Mouse (Mus musculus): Measurements from ENCODE around the gene 1700028P14Rik. TPM values are rescaled to one million over a fixed set of nuclear protein-coding genes. Genes with fewer than 3 reads are reported as not detected.
"Not testable (repeated sequence)": the region's sequence is repeated elsewhere in the genome, so short reads cannot be mapped to it uniquely, and the experiment has no call there.

Gene 1700028P14Rik
- 1 to 10 TPM; 1.2 to 1.7 TPM for total RNA-seq (2021)
- long read RNA-seq, experiment 1, partial matches to known transcripts: 0 of 1 reads
- long read RNA-seq, experiment 1, other reads (novel, unspliced or antisense): 0 of 1 reads
- long read RNA-seq, experiment 2, partial matches to known transcripts: 1 of 2 reads
- long read RNA-seq, experiment 2, other reads (novel, unspliced or antisense): 1 of 2 reads

DNA sequence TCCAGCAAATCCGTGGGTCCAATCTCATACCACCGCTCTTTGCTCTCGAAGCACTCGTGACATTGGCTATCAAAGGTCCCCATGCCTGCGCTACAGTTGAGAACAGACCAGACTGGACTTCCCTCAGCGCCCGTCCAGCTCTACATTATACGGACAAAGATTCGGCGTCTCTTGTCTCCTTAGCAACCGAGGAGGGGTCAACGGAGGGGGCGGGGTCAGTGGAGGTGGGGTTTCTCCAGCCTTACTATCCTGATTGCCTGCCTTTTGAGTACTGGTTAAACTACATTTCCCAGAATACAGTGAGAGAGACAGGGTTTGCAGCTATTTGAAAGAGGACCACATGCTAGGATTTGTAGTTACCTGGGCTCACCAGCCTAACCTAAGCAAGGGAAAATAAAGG is at the start of gene 1700028P14Rik:
Gene 1700028P14Rik, minus strand, starts transcription at position 169 of the 400 bp plus-strand sequence.
- DNase-seq (ENCODE audit: low spot score in 2 of 2): peak; percentile 44 to 56

DNA sequence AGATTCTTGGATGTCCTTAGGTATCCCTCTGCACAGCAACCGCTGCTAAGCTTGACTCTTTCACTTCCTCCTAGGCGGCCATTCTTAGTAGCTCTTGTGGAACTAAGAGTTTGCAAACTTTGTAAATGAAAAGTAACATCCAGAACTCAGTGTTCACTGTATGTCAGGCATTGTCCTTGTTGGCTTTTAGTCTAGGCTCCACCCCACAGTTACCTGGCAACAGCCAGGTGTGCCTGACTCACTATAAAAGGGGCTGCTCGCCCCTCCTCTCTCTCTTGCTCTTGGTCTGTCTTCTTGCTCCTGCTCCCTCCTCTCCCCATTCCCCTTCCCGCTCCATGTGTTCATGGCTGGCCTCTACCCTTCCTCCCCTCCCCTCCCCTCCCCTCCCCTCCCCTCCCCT is 46.5 kb upstream of the 1700028P14Rik start:
- no peak for DNase-seq (ENCODE audit: low spot score in 2 of 2)

DNA sequence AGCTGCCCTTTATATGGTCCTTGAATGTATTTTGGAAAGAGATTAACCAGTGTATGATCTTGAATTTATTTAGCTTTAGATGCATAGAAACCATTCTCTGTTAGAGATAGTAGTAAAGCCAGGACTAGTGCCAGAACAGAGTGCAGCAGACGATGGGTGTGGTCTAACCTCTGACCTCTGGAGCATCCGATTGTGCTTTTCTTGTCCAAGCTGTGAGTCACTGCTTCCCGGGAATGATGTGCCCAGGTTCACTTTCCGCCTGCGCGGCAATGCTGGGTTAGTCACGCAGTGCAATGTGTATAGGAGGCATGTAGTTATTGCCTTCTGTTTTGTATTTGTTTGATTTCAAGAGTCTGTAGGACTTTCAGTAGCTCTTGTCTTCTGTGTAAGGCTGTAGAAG is 45.8 kb upstream of the 1700028P14Rik start:
- no peak for DNase-seq (ENCODE audit: low spot score in 2 of 2)

DNA sequence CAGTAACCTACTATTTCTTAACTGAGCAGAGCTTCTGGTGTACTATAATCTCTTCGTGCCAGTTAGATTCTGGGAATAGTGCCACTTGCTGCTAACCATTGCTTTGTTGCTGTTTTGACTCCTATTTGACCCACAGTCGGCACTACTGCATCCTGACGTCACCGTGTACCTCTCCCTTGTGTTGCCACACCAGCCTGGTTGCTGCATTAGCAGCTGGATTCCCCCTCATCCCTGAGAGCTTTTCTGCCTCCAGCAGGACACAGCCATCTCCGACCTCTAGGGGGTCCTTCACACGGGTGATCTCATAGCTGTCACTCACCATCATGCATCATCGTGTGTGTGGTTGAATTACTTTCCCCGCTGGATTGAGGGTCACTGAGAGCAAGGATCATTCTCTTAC is 45.2 kb upstream of the 1700028P14Rik start:
- DNase-seq (ENCODE audit: low spot score in 2 of 2): no peak

DNA sequence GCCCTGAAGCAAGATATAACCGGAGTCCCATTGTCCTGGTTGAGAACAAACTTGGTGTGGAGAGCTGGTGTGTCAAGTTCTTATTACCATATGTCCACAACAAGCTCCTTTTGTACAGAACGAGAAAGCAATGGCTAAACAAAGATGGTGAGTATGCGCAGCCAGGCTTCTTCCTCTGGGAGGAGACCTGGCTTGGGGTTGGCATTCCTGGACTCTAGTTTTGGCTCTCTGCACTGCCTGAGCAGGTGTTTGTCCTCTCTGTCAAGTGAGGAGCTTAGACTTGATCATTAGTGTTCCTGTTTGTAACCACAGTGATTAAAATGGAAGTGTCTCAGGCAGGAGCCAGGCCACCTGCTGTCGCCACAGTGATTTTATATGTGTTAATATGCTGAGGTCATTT is 41.7 kb upstream of the 1700028P14Rik start:
- DNase-seq (ENCODE audit: low spot score in 2 of 2): no peak

DNA sequence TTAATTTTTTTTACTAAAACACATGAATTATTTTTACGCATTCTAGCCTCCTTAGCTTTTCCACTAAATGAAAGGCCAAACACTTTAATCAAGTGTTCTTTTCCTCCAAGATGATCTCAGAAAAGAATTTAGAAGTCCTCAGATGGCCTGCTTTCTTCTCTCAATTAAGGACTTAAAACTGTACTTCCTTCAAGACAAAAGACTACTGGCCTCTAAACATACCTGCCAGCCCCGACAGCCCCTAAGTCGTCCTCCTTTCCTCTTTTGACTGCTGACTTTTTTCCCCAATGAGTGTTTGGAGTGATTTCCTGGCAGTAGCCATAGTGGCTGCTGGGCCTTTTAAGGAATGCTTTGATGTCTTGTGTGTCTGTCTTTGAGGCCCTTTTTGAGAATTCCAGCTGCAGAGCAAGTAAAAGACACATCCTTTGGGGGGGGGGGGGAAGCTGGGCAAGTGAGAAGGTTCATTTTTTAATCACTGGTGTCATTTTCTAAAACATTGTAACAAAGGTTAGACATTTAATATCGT is 35.9 kb upstream of the 1700028P14Rik start:
- DNase-seq (ENCODE audit: low spot score in 2 of 2): no peak

DNA sequence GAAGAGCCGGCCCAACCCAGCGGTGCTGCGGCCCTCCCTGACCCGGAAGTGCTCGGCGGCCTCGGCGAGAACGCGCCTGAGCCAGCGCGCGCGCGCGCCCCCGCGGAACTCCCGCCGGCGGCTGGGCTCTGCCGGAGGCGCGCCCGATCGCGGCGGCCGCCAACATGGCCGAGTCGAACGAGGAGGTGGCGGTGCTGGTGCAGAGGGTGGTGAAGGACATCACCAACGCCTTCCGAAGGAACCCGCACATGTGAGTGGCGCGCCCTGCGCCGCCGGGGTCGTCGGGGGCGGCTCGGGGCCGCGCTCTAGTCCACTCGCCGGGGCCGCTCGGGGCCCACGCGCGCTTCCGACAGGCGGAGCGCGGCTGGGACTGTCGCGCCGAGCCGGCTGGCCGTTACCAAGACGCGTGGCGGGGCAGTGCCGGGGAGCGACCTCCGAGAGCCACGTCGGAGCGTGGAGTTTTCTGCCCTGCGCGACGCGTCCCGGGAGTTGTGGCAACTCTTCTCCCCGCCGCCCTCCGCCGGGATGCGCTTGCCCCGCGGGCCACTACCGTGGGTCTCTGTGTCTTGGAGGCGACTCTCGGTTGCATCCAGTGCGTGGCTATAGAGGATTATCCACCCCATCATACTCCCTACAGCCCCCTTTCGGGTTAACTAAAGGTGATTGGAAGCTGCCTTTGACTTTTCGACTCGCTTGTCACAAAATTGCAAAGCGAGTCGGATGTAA is 34.8 kb upstream of the 1700028P14Rik start, which contains the start of gene Ptar1:
Gene Ptar1, plus strand, starts transcription at position 134 of the 726 bp plus-strand sequence.
- DNase-seq (ENCODE audit: low spot score in 2 of 2): peak; percentile 84 to 90

DNA sequence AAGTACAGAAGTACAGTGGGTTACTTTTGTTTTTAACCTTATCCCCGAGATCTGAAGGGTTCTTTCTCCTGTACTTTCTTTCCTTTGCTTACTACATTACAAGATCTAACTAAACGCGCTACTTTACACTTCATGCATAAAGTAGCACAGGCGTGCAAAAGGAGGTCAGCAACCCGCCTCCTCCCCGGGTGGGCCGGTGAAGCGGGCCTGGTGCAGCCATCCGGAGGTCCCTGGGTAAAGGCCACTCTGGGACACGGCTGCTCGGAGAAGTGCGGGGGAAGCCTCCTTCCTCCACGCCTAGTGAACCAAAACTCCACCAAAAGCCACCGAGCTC is 34.3 kb upstream of the 1700028P14Rik start:
- DNase-seq (ENCODE audit: low spot score in 2 of 2): no peak

DNA sequence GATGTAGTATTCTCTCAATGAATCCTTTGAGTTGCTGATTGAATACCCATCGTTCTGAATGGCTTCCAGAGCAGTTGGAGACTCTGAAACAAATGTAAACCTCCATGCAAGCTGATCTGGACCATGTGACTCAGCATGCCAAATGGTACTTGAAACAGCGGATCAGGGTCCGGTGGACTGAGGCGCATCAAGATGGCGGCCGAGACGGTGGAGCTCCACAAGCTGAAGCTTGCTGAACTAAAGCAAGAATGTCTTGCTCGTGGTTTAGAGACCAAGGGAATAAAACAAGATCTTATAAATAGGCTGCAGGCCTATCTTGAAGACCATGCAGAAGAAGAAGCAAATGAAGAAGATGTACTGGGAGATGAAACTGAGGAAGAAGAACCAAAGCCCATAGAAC is 23.0 kb upstream of the 1700028P14Rik start:
- DNase-seq (ENCODE audit: low spot score in 2 of 2): not testable (repeated sequence)

DNA sequence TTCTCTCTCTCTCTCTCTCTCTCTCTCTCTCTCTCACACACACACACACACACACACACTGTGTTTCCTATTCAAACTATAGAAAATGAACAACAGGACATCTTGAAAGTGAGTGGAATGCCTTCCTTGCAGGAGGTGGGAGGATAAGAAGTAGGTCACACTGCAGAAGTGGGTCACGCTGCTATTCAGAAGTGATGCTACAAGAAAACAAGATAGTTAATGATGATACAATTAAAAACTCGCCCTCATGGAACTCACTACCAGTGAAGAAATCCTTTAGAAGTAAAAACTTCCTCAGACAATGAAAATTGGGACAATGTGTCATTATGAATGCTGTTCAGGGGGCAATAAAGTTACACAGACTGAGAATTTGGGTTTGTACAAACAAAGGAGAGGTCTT is 20.4 kb upstream of the 1700028P14Rik start:
- no peak for DNase-seq (ENCODE audit: low spot score in 2 of 2)

DNA sequence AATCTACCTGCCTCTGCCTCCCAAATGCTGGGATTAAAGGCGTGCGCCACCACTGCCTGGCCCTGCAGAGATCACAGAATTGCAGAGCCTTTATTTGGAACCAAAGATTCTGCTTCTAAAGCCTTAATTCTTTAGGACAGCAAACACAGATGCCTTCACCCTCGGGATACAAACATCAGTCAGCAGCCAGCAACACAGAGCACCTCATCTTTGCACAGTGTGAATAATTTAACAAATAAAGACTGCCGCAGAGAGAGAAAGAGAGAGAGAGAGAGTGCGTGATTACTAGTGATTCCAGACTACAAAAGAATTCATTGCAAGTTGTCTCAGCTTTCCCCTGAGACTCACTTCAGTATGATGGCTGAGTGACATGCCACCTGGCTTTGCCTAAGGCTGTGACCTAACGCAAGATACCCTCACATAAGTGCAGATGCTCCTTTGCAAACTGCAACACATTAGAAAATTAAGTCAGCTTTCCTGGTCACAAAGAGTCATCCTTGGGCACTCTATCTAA is 15.6 kb upstream of the 1700028P14Rik start:
- no peak for DNase-seq (ENCODE audit: low spot score in 2 of 2)

DNA sequence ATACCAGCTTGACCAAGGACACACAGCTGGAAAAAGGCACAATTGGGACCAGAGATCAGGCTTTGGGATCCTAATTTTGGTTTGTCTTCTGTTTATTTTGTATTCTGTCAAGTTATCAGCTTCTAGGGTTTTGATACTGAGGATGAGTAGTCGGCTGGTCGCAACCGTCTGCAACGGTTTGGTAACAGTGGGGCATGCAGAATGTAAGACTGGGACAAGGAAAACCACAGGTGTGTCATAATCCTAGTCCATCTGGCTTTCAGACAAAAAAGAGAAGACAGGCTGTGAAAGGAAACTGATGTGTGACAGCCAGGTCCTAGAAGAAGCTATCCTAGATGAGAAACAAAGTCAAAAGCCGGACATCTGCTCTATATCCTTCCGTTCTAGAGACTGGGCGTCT is 11.5 kb upstream of the 1700028P14Rik start:
- no peak for DNase-seq (ENCODE audit: low spot score in 2 of 2)

DNA sequence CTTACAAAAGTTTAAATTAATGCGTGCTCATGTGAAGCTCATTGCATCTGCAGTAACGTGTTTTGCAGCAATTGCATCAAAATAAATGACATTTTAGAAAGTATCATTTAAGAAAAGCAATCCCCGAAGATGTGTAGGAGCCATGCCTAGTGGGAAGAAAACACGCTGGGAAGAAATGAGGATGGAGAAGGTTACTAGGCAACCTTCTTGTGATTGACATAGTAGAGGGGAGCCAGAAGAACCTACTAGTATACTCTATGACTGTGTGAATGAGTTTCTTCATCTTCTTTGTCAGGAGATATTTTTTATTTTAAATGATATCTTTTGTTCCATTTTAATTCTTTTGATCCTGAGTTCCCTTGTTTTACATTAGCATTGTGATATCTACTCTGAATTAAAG is 5.7 kb upstream of the 1700028P14Rik start:
- no peak for DNase-seq (ENCODE audit: low spot score in 2 of 2)

DNA sequence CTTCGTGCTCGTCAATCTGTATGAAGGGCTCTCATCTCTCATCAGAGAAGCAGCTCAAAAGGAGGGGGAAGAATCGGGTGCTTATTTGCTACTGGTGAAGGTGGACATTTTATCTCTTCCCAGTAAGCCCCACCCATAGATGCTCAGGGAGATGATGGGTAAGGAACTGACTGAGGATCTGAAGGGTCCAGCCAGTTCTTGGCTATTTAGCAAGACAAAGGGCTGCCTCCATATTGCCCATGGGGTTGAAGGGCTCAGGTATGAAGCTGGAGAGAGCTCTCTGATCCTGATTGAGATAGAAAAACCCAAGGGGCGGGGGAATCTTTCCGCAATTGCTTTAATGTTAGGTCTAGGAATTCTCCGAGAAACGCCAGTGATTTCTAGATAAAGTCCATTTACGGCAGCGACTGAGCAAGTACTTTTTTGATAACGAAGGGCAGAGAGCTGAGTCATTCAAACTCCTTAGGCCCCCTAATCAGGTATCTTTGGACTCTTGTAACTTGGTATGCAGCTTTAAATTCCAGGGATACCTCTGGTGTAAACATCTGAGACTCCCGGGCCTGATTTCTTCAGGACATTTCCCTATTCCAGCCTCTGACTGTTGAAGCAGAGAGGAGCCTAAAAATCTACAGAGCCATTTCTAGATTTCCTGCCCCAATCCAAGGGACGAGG is 4.8 kb upstream of the 1700028P14Rik start:
- DNase-seq (ENCODE audit: low spot score in 2 of 2): no peak

DNA sequence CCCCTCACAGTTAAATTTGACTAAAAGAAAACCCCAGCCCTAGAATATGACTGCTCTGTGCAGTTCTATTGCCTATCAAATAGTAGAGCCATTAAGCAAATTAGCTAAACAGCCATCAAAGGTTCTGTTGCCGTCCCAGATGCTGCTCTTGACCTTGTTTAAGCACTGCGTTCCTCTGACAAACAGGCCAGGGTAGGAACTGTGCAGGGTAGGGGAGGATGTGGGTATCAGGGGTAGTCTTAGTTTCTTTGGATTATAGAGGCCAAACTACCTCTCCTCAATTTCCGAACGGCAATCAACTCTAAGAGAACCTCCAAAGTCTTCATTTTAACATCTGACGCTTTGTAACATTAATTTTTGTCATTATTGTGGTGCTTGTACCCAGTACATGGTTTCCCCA is 542 bp upstream of the 1700028P14Rik start:
- DNase-seq (ENCODE audit: low spot score in 2 of 2): no peak

DNA sequence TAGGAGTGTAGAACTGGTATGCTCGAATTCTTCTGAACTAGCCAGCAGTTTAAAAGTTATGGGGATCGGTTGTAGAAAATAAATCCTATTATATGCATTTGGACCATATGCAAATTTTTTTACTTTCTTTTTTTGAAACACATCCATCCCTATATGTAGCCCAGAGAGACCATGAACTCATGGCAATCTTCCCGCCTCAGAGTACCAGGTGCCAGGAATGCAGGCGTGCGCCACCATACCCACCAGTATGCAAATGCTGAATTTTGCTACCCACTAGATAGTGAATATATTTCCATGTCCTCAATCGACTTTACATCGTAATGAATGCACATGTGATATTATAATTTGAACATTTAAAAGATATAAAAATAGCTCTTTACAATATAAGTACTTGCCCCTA is 5.3 kb downstream of the 1700028P14Rik start:
- DNase-seq (ENCODE audit: low spot score in 2 of 2): peak; percentile 18 to 37

DNA sequence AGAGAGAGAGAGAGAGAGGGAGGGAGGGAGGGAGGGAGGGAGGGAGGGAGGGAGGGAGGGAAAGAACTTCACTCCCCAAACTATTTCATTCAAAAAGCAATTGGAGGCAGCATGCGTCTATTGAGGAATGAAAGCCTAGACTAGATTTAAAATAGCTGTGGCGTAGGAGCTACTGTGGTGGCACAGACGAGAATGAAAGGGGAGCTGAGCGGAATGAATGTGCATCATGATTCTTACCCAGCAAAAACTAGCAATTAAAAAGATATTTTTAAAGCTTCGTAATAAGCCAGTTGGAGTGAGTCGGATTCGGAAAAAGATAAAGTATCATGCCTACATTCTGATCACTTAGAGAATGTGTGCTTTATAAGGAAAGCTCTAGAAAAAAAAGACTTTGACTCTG is 7.3 kb downstream of the 1700028P14Rik start:
- DNase-seq (ENCODE audit: low spot score in 2 of 2): peak; percentile 17 to 19

DNA sequence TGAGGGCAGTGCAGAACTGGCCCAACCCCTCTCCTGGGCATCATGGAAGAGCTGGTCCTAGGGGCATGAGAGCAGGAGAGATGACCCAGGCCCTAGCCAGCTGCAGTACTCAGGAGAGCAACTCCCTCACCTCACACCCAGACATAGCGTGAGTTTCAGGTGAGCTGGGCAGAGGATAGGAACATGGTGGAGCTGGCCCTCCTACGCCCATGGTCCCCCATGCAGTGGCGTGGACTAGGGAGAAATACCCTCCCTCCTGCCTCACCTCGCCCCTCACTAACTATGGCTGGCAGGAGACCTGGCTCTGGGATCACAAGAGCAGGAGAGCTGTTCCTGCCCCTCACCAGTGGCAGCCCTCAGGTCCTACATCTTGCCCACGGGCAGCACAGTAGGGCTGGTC is 8.8 kb downstream of the 1700028P14Rik start:
- DNase-seq (ENCODE audit: low spot score in 2 of 2): no peak

DNA sequence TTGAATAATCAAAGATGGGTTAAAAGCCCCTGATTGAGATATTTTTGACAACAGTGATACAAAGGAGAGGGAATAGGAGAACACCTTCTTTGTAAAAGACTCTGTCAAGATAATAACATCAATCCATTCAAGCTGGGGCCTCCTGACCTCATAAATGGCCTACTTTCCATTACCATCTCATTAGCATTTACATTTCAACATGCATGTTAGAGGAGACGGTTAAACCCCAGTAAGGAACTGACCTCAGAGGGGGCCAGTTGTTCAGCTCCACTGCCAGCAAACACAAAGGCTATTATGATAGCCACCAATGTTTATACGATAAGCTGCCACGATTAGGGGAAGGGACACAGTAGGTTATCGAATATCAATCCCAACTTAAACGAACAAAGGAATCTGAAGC is 15.8 kb downstream of the 1700028P14Rik start:
- DNase-seq (ENCODE audit: low spot score in 2 of 2): no peak

DNA sequence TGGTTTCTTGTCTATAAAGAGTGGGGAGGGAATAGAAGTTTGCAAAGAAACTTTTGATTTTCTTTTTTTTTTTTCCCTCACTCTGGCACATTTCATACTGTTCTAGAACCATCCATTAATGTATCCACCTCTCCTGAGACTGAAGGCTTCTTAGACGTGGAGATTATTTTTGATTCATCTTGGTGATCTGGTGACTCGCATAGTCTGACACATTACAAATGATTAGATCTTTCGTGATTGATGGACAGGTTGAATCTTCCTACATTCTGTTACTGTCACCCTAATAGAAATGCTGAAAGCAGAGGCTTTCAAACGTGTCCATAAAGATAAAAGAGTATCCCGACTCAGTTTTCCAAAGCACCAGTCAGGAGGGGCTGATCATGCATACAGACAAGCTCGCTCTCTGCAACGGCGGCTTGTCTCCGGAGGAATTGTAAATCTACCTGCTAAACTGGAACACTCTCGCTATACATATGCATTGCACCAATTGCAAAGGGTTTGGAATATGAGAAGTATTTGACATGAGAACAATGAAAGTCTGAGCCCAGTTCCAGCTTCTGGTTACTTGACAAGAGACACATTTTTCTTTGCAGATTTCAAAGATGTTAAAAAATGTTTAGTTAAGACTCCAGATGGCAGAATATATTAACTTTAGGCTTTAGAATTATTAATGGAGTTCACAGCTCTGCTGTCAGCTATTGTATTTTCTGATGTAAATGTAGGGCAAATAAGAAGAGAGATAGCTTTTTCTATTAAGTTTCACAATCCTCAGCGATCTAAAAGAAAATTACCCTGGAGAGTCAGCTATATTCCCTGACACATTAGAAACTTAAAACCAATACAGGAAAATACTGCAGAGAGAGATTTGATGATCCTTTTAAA is 20.8 kb downstream of the 1700028P14Rik start:
- DNase-seq (ENCODE audit: low spot score in 2 of 2): no peak

DNA sequence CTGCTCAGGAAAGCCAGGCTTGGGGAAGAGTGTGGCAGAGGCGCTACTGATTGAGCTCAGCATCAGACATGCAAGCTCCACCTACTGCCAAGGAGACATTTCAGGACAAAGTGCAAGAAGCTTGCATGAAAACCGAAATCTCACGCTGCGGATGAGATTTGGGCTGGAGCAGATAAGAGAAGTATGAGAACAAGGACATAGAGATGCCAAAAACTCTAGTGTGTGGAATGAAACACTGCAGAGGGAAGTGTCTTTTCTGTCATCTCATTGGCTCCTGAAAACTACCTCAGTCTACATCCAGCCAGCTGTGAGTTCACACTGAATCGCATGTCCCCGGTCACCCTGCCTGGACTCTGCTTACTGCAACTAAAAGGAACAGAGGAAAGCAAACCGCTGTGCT is 38.3 kb downstream of the 1700028P14Rik start:
- DNase-seq (ENCODE audit: low spot score in 2 of 2): no peak

Data from left cerebral cortex, adult 18-20 months (tissue).